Mouse (Mus musculus) liver, embryonic 12.5 days (tissue): Measurements from ENCODE around the gene Gm8127. TPM values are rescaled to one million over a fixed set of nuclear protein-coding genes. Genes with fewer than 3 reads are reported as not detected.
"Not testable (repeated sequence)": the region's sequence is repeated elsewhere in the genome, so short reads cannot be mapped to it uniquely, and the experiment has no call there.

Experiments used
- ATAC-seq: fragments of 200-750 bp; cut with Nextera tagmentation; 2 replicates; pipeline ENCODE4 v1.8.0; 2017; ENCODE audit warnings: moderate number of reproducible peaks, mild to moderate bottlenecking, moderate library complexity
- H3K27ac ChIP-seq: fragments of 300-500 bp; sonication (generic); 2 replicates; pipeline ENCODE4 v1.5.1; 2016; ENCODE audit warnings: mild to moderate bottlenecking
- H3K27me3 ChIP-seq: fragments of 300-500 bp; sonication (generic); replicated peaks from 2 replicates; pipeline ENCODE4 v1.6.1; 2016; ENCODE audit warnings: mild to moderate bottlenecking, moderate library complexity
- H3K36me3 ChIP-seq: fragments of 300-500 bp; sonication (generic); 2 replicates; pipeline ENCODE4 v1.6.1; 2016; ENCODE audit warnings: mild to moderate bottlenecking, moderate library complexity
- H3K4me1 ChIP-seq: fragments of 300-500 bp; sonication (generic); 2 replicates; pipeline ENCODE4 v1.6.1; 2016
- H3K4me2 ChIP-seq: fragments of 300-500 bp; sonication (generic); 2 replicates; pipeline ENCODE4 v1.6.1; 2016; ENCODE audit warnings: mild to moderate bottlenecking, moderate library complexity
- H3K4me3 ChIP-seq: fragments of 300-500 bp; sonication (generic); 2 replicates; pipeline ENCODE4 v1.5.1; 2016; ENCODE audit warnings: mild to moderate bottlenecking, moderate library complexity
- H3K9ac ChIP-seq: fragments of 300-500 bp; sonication (generic); 2 replicates; pipeline ENCODE4 v1.6.1; 2016; ENCODE audit warnings: mild to moderate bottlenecking, moderate library complexity
- H3K9me3 ChIP-seq: fragments of 300-500 bp; sonication (generic); replicated peaks from 2 replicates; pipeline ENCODE4 v1.6.1; 2016; ENCODE audit warnings: mild to moderate bottlenecking, moderate library complexity
- WGBS: fragments of 180-500 bp; shearing (Covaris S2); methylation state at CpG from one replicate; pipeline ENCODE4 v1.1.7; 2016; ENCODE audit not compliant: insufficient replicate concordance; 5-methylcytosine and 5-hydroxymethylcytosine counted together
- polyA plus RNA-seq: library from polyadenylated mRNA; unstranded; fragments of >200 nt; fragmentation: Nextera tagmentation; extraction: Ambion mirVana; gene quantifications from 2 replicates; pipeline ENCODE4 v1.2.1, GENCODE M21; 2016

Gene Gm8127
- polyA plus RNA-seq, 1 experiment from 2014 or later = not detected

DNA sequence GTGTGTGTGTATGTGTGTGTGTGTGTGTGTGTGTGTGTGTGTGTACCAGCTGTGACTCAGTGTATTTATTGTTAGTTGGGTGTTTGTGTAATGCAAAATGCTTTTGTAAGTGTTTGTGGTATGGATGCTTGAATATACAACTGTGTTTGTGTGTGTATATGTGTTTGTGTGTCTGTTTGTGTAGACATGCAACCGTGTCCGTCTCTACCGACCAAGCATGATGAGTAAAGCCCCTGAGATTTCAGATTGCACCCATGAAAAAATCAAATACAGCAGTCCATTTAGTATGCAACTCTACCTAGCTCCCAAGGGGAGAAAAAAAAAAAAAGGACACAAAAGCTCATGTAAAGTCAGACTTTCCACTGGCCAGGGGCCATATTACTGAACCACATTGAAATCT lies 30.2 kb downstream of the Gm8127 start:
- H3K27me3 ChIP-seq, ATAC-seq, H3K4me3 ChIP-seq, H3K4me1 ChIP-seq, H3K4me2 ChIP-seq, H3K9me3 ChIP-seq, H3K27ac ChIP-seq, H3K36me3 ChIP-seq, H3K9ac ChIP-seq: not testable (repeated sequence)
- WGBS = 73% methylated on average over 3 of the region's 3 CpGs

DNA sequence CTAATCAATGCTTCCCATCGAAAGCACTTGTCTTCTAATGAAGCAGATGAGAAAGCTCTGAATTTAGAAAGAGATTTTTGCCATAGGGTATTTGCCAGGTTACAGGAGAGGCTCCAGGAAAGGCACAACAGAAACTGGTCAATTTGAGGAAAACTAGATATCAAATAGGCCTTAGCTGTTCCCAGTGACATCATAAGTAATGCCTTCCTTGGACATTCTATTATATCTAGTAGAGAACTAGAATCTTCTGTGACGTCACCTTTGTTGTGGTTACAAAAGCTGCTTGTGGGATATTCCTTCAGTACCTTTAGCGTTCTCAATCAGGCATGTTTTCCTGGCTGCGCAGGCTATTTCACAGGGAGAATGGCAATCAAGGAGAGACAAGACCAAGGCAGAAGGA lies 35.3 kb downstream of the Gm8127 start, which contains the start of gene Gm8126:
Gene Gm8126, plus strand, starts transcription at position 301 of the 400 bp plus-strand sequence.
- not testable (repeated sequence) for H3K4me1 ChIP-seq, ATAC-seq, H3K9ac ChIP-seq, H3K4me3 ChIP-seq, H3K9me3 ChIP-seq, H3K4me2 ChIP-seq, H3K27ac ChIP-seq, H3K27me3 ChIP-seq, H3K36me3 ChIP-seq
- WGBS = 42% methylated on average over 3 of the region's 4 CpGs

DNA sequence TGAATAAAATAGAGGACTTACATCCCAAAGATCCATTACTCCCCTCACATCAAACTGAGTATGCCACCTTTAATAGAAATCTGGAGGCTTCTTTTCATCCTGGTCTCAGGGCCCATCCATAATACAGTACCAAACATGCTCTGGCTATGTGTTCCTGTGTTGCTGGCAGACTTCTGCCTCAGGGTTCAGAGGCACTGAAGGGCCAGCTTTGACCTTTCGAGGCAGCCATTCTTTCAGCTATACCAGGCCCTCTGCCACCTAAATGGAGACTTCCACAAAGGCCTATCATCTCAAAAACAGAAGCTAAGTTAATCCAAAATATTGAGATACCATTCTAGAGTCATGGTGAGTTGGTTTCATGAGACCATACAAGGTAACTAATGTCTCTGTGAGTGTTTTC lies 37.1 kb downstream of the Gm8127 start:
- H3K27me3 ChIP-seq, H3K4me2 ChIP-seq, H3K4me1 ChIP-seq, H3K36me3 ChIP-seq, H3K27ac ChIP-seq, H3K4me3 ChIP-seq, ATAC-seq, H3K9ac ChIP-seq, H3K9me3 ChIP-seq: not testable (repeated sequence)
- 50% methylated on average over 1 of the region's 1 CpGs for WGBS

DNA sequence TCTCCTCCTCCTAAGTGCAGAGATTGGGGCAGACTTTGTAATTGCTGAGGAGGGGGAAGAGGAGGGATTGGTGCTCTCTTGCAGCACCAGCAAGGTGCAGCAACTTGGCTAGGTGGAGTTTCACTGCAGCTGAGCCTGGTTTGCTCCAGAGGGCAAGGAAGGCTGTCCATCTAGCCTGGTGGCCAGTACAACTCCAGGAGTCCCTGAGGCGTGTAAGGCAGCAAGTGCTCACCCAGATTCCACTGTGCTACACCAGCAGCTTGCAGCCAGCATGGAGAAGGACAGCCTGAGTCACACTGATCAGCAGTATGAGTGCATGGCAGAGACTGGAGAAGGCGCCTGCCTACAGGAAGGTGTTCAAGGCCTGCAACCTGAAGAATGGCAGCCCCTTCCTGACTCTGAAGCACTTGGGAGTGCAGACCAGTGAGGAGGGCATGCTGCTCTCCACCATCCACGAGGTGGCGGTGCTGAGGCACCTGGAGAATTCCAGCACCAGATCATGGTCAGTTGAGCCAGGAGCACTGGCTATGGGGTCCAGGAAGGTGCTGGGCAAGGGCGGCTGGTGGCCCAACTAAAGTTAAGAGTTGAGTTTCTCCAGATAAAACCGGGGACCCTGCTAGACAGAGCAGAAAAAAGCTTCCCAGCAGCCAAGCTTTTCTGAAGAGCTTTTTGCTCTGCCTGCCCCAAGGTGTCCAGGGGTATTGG lies 42.9 kb downstream of the Gm8127 start:
- not testable (repeated sequence) for H3K36me3 ChIP-seq, H3K9ac ChIP-seq, H3K4me3 ChIP-seq, H3K4me2 ChIP-seq, H3K9me3 ChIP-seq, H3K4me1 ChIP-seq, ATAC-seq, H3K27me3 ChIP-seq, H3K27ac ChIP-seq
- WGBS = 18% methylated on average over 5 of the region's 6 CpGs

DNA sequence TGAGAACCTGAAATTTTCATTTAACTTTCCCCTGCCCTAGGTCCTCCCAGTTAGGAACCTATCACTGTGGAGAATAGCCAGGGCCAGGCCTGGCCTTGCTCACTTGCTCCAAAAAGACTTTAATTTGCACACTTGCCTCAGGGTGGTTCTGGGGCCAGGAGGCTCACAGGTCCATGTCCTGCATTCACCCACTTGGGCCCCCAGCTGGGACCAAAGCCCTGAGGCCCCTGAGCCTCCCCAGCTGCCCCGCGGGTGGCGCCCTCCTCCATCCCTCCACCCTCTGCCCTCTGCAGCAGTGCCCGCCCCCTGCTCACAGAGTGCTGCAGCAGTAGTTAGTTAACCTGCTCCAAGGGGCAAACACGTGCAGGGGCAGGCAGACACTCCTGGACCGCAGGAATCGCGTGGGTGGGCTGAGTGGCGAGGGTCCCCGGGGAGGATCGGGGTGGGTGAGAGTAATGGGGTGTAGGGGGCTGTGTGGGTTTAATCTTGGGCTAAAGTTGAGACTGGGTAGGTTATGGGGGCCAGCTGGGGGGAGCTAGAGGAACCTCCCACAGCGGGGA lies 43.9 kb downstream of the Gm8127 start:
- not testable (repeated sequence) for H3K9me3 ChIP-seq, H3K9ac ChIP-seq, H3K4me3 ChIP-seq, H3K27ac ChIP-seq, H3K4me1 ChIP-seq, H3K36me3 ChIP-seq, ATAC-seq, H3K27me3 ChIP-seq, H3K4me2 ChIP-seq
- WGBS = 30% methylated on average over 10 of the region's 12 CpGs

Other genes with a start within 250 kb of the Gm8127 start
- not detected in 2 replicates for gene Gm8094, start 217.2 kb downstream of the Gm8127 start, polyA plus RNA-seq
- not detected in 2 replicates for gene Gm8104, start 193.2 kb downstream of the Gm8127 start, polyA plus RNA-seq
- gene Gm7233, start 114.0 kb downstream of the Gm8127 start, polyA plus RNA-seq = not detected in 2 replicates
- gene Gm8122, start 58.5 kb downstream of the Gm8127 start, polyA plus RNA-seq = not detected in 2 replicates
- gene Gm8126, start 35.2 kb downstream of the Gm8127 start, polyA plus RNA-seq = not detected in 2 replicates
- not detected in 2 replicates for gene Gm9732, start 18.8 kb downstream of the Gm8127 start, polyA plus RNA-seq
- not detected in 2 replicates for gene 1700001F09Rik, start 54.0 kb upstream of the Gm8127 start, polyA plus RNA-seq
- gene Gm8138, start 122.5 kb upstream of the Gm8127 start, polyA plus RNA-seq = not detected in 2 replicates
- not detected in 2 replicates for gene Gm5799, start 249.7 kb upstream of the Gm8127 start, polyA plus RNA-seq